8 mouse cellular contexts compared by ENCODE assay signal in genomic region chr16:91729066-91729482, GRCm38 (mm10). TPM values are rescaled to one million over a fixed set of nuclear protein-coding genes. Genes with fewer than 3 reads are reported as not detected.
A peak's percentile ranks its signal among the peaks of the same experiment; 100 is the strongest.
DNase-seq lines count a peak whose midpoint lies in the region; ATAC-seq and TF ChIP-seq lines count a peak whose summit lies in the region.

TSS of gene Itsn1 (plus strand) at chr16:91729281.

- H3K27me3 ChIP-seq in heart, embryonic 10.5 days (ENCODE audit: insufficient read depth, poor library complexity, severe bottlenecking): no peaks in the 10 kb centered on the region
- no peaks in the 10 kb centered on the region for H3K27me3 ChIP-seq in kidney, embryonic 16.5 days (ENCODE audit: insufficient read depth, low read length)
- H3K27me3 ChIP-seq in liver, adult 2 months (ENCODE audit: control insufficient read depth, insufficient read depth, low read length): no peaks in the 10 kb centered on the region
- H3K27me3 ChIP-seq in myocyte (ENCODE audit: control insufficient read depth, insufficient read depth, insufficient read length): no peaks in the 10 kb centered on the region
- no peaks in the 10 kb centered on the region for H3K27me3 ChIP-seq in splenic B cell, adult 2 months (ENCODE audit: control insufficient read depth, insufficient read depth, low read length, poor library complexity, severe bottlenecking)

- peaks cover 27% of the 10 kb centered on the region for H3K79me2 ChIP-seq in liver, adult 2 months (ENCODE audit: control insufficient read depth, insufficient read depth, low read length)
- H3K79me2 ChIP-seq in myocyte (ENCODE audit: control insufficient read depth, insufficient read depth): peaks cover 67% of the 10 kb centered on the region

- H3ac ChIP-seq in myocyte (ENCODE audit: control insufficient read depth, insufficient read length): peak within 1 kb of the TSS; percentile 92

- no peak for TF ChIP-seq CTCF in liver, adult 2 months (IDR thresholded peaks at IDR 0.05; ENCODE audit: low read depth, low read length)

- peaks cover 30% of the 10 kb centered on the region for H3K4me1 ChIP-seq in heart, embryonic 10.5 days
- peaks cover 23% of the 10 kb centered on the region for H3K4me1 ChIP-seq in kidney, embryonic 16.5 days (ENCODE audit: insufficient read depth, low read length)
- H3K4me1 ChIP-seq in liver, adult 2 months (ENCODE audit: control insufficient read depth, insufficient read depth, low read length): peaks cover 11% of the 10 kb centered on the region

- peak within 1 kb of the TSS; percentile 65 for H3K4me2 ChIP-seq in kidney, embryonic 16.5 days (replicated peaks; ENCODE audit: low read depth, low read length)
- H3K4me2 ChIP-seq in myocyte (ENCODE audit: low read depth): peak within 1 kb of the TSS; percentile 82

- WGBS in heart, embryonic 10.5 days: under 1% methylated on average over 33 of the region's 33 CpGs
- WGBS in kidney, embryonic 16.5 days: under 1% methylated on average over 33 of the region's 33 CpGs
- WGBS in liver, adult 2 months: under 1% methylated on average over 33 of the region's 33 CpGs

- peak within 1 kb of the TSS; percentile 96 for H3K27ac ChIP-seq in heart, embryonic 10.5 days
- peak within 1 kb of the TSS; percentile 95 for H3K27ac ChIP-seq in kidney, embryonic 16.5 days (ENCODE audit: low read length)
- H3K27ac ChIP-seq in liver, adult 2 months (replicated peaks; ENCODE audit: insufficient read depth, low read depth, low read length): peak within 1 kb of the TSS; percentile 75

- TF ChIP-seq POLR2A in liver, adult 2 months (IDR thresholded peaks at IDR 0.05; ENCODE audit: extremely low read depth, insufficient read depth, low read length): peak; percentile 96
- TF ChIP-seq POLR2A in myocyte (IDR thresholded peaks at IDR 0.05; ENCODE audit: insufficient read length, low read depth): peak; percentile 99

- peaks cover 9% of the 10 kb centered on the region; the same call in 1 of the 2 replicates for H3K36me3 ChIP-seq in heart, embryonic 10.5 days
- no peaks in the 10 kb centered on the region for H3K36me3 ChIP-seq in kidney, embryonic 16.5 days (ENCODE audit: insufficient read depth, low read length)
- no peaks in the 10 kb centered on the region for H3K36me3 ChIP-seq in liver, adult 2 months (ENCODE audit: control insufficient read depth, insufficient read depth, low read length)
- no peaks in the 10 kb centered on the region for H3K36me3 ChIP-seq in myocyte (ENCODE audit: control insufficient read depth, insufficient read depth)
- no peaks in the 10 kb centered on the region for H3K36me3 ChIP-seq in splenic B cell, adult 2 months (ENCODE audit: control insufficient read depth, insufficient read depth, low read length, poor library complexity, severe bottlenecking)

- no peaks in the 10 kb centered on the region for H3K9me3 ChIP-seq in heart, embryonic 10.5 days
- H3K9me3 ChIP-seq in kidney, embryonic 16.5 days (ENCODE audit: low read length): no peaks in the 10 kb centered on the region

- DNase-seq in A20 (ENCODE audit: low read depth, low spot score): peak; percentile 100
- DNase-seq in brain, adult 2 months (ENCODE audit: low read depth, low spot score): peak; percentile 99
- DNase-seq in heart, embryonic 10.5 days (ENCODE audit: low spot score): peak; percentile 98
- peak; percentile 98 for DNase-seq in liver, adult 2 months (ENCODE audit: extremely low read depth, low read depth, low spot score)
- DNase-seq in splenic B cell, adult 2 months (ENCODE audit: low read depth, low spot score): peak; percentile 99

- ATAC-seq in erythroblast, adult 5-6 weeks (replicated peaks; ENCODE audit: low FRiP score, poor library complexity, severe bottlenecking): peak; percentile 82
- ATAC-seq in kidney, embryonic 16.5 days (ENCODE audit: low FRiP score, low TSS enrichment): peak; percentile 95

- H3K9ac ChIP-seq in kidney, embryonic 16.5 days (replicated peaks; ENCODE audit: low read length): peak within 1 kb of the TSS; percentile 77
- peak within 1 kb of the TSS; percentile 97 for H3K9ac ChIP-seq in liver, adult 2 months (ENCODE audit: low read depth, low read length)

- H3K4me3 ChIP-seq in heart, embryonic 10.5 days: peak within 1 kb of the TSS; percentile 95
- peak within 1 kb of the TSS; percentile 73 for H3K4me3 ChIP-seq in kidney, embryonic 16.5 days (ENCODE audit: low read length)
- peak within 1 kb of the TSS; percentile 93 for H3K4me3 ChIP-seq in liver, adult 2 months (ENCODE audit: insufficient read depth, low read depth, low read length)
- H3K4me3 ChIP-seq in myocyte: peak within 1 kb of the TSS; percentile 74

TF ChIP-seq in myocyte, 11 proteins besides CTCF, POLR2A, EP300 and RAD21:
- TF ChIP-seq E2F4 (IDR thresholded peaks at IDR 0.05; ENCODE audit: insufficient read depth) (no peak), REST (IDR thresholded peaks at IDR 0.05; ENCODE audit: insufficient read depth, insufficient read length) (no peak), MAX (IDR thresholded peaks at IDR 0.05; ENCODE audit: low read depth) (no peak), USF1 (IDR thresholded peaks at IDR 0.05; ENCODE audit: low read depth) (no peak), TCF12 (IDR thresholded peaks at IDR 0.05; ENCODE audit: insufficient read depth, poor library complexity, severe bottlenecking) (no peak), TCF3 (IDR thresholded peaks at IDR 0.05; ENCODE audit: insufficient read length, low read depth) (no peak), CEBPB (IDR thresholded peaks at IDR 0.05; ENCODE audit: insufficient read depth, poor library complexity, severe bottlenecking) (no peak), SRF (IDR thresholded peaks at IDR 0.05; ENCODE audit: control insufficient read depth, insufficient read length, low read depth) (no peak), MYOG (IDR thresholded peaks at IDR 0.05; ENCODE audit: control insufficient read depth in 1 of 3, insufficient read depth in 1 of 3, insufficient read length in 2 of 3, low read depth in 2 of 3) (peak in 1 of 3 experiments; percentile 3), POLR2AphosphoS2 (IDR thresholded peaks at IDR 0.05; ENCODE audit: insufficient read length, low read depth) (peak; percentile 94), MYOD1 (IDR thresholded peaks at IDR 0.05; ENCODE audit: control insufficient read depth in 1 of 3, insufficient read length in 2 of 3, low read depth in 2 of 3) (peak in 1 of 3 experiments; percentile 9)

RNA-seq across cellular contexts. Expression of gene Itsn1, which starts in this region (rescaled TPM):
- 413 and 554 TPM in 2 replicates for total RNA-seq in erythroblast, adult 5-6 weeks (2015; ENCODE audit: low replicate concordance)
- total RNA-seq in erythroblast, adult 5-6 weeks (2017; ENCODE audit: low replicate concordance): 1,329 and 2,083 TPM in 2 replicates
- 26.0 and 26.5 TPM in 2 replicates for polyA plus RNA-seq in heart, embryonic 10.5 days (2016; fragmentation: Nextera tagmentation; extraction: Ambion mirVana)
- polyA plus RNA-seq in kidney, embryonic 16.5 days (2015; fragmentation: Nextera tagmentation; extraction: Ambion mirVana): 24.3 and 25.7 TPM in 2 replicates
- 13.6 and 16.5 TPM in 2 replicates for total RNA-seq in liver, adult 2 months (2014; rRNA removed)
- polyA plus RNA-seq in liver, adult 2 months (2012; rRNA removed): 14.4 and 16.3 TPM in 2 replicates
- 27.5 TPM for polyA plus RNA-seq in myocyte (2012; fragmentation: generic; extraction: Trizol)

Comparison
In these comparisons a context has a peak if more than half of its experiments do, and no peak if none do; other contexts are left out.
1. Peak in every context shown above with its lines: DNase-seq, ATAC-seq, H3K4me3 ChIP-seq and H3K27ac ChIP-seq.
2. RNA of gene Itsn1 (total RNA-seq): 413 to 2,083 TPM in erythroblast, adult 5-6 weeks; 13.6 to 16.5 TPM in liver, adult 2 months; every median in the first group is over 10 times any median in the second.